Mouse (Mus musculus): ENCODE measurements around the gene D2hgdh. TPM values are rescaled to one million over a fixed set of nuclear protein-coding genes. Genes with fewer than 3 reads are reported as not detected.
A peak's percentile ranks its signal among the peaks of the same experiment; 100 is the strongest.

D2hgdh gene
- polyA plus RNA-seq, 1 experiment from 2014 or later: 11.9 TPM

DNA sequence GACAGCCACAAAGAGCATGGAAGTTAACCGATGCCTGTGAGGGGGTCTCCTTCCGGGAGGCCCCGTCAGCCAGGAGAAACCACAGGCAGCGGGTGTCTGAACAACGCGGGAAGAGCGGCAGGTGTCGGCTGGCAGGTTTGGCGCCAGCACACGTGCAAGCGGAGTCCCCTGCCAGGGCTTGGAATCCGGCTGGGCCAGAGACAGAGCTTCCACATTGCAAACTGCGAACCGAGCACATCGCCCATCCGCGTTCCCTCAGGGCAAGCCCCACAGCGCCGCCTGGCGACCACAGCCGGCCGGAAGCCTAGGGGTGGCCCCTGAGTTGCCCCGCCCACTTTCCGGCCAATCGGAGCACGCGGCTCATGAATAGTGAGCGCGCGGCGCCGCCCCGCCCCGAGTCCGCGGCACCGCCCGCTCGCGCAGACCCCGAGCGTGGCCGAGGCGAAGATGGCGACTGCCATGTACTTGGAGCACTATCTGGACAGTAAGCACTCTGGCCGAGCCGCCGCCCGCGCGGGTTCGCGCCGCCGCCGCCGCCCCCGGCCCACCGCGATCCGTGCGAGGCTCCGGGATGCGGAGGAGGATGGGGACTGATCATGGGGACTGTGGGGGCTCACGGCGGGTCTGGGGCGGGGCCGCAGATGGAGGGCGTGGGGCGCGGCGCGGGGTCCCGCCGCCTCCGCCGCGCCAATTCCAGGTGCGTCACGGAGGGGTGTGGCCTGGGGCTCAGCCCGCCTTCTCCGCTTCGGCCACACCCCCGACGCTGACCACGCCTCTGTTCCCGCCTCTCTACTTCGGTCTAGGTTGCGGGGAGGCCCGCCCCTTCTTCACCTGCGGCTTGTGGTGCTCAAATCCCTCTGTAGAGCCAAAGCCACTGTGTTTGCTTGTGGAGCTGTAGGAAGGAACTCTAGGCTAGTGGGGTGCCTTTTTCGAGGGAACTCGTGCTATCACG is 20.9 kb upstream of the D2hgdh start, which contains the start of gene Ing5:
Gene Ing5, plus strand, starts transcription at position 410 of the 952 bp plus-strand sequence.
- Histone ChIP-seq H3K36me3 (ENCODE audit: control insufficient read depth, insufficient read depth, low read length) (peaks cover 10% of the 10 kb centered on the region), H3K27ac (ENCODE audit: low read depth, low read length) (peak within 1 kb of the TSS; percentile 94), H3K9ac (ENCODE audit: low read depth, low read length) (peak within 1 kb of the TSS; percentile 83), H3K9me3 (ENCODE audit: control insufficient read depth, low read length) (no peaks in the 10 kb centered on the region), H3K4me2 (replicated peaks; ENCODE audit: low read depth, low read length) (peak within 1 kb of the TSS; percentile 74), H3K4me1 (replicated peaks; ENCODE audit: control insufficient read depth, insufficient read depth, low read length) (no peaks in the 10 kb centered on the region; the same call in 1 of the 2 replicates), H3K4me3 (ENCODE audit: low read depth, low read length) (peak within 1 kb of the TSS; percentile 82), H3K27me3 (ENCODE audit: control insufficient read depth, insufficient read depth, low read length) (no peaks in the 10 kb centered on the region)
- whole genome bisulfite sequencing: under 1% methylated on average over 93 of the region's 94 CpGs
- DNase-seq (ENCODE audit: low spot score) (peak; percentile 100), ATAC-seq (ENCODE audit: low FRiP score) (peak; percentile 93)

- H3K27me3 ChIP-seq (ENCODE audit: control insufficient read depth, insufficient read depth, low read length): no peaks in the 10 kb centered on the region
- peak overlapping the region; percentile 82 for H3K4me3 ChIP-seq (ENCODE audit: low read depth, low read length)
- peak overlapping the region; percentile 74 for H3K4me2 ChIP-seq (replicated peaks; ENCODE audit: low read depth, low read length)
- H3K9me3 ChIP-seq (ENCODE audit: control insufficient read depth, low read length): no peaks in the 10 kb centered on the region
- H3K27ac ChIP-seq (ENCODE audit: low read depth, low read length): no peak overlapping the region
- H3K4me1 ChIP-seq (replicated peaks; ENCODE audit: control insufficient read depth, insufficient read depth, low read length): no peaks in the 10 kb centered on the region; the same call in 1 of the 2 replicates
- H3K9ac ChIP-seq (ENCODE audit: low read depth, low read length): peak overlapping the region; percentile 83; the same call in 1 of the 2 replicates
- 87% methylated on average over 4 of the region's 4 CpGs for WGBS
- DNase-seq (ENCODE audit: low spot score): no peak
- ATAC-seq (ENCODE audit: low FRiP score): no peak
- peaks cover 12% of the 10 kb centered on the region for H3K36me3 ChIP-seq (ENCODE audit: control insufficient read depth, insufficient read depth, low read length)
Measured at GRCm38 (mm10) chr1:93804818-93805217, 19.9 kb upstream of the D2hgdh start.

DNA sequence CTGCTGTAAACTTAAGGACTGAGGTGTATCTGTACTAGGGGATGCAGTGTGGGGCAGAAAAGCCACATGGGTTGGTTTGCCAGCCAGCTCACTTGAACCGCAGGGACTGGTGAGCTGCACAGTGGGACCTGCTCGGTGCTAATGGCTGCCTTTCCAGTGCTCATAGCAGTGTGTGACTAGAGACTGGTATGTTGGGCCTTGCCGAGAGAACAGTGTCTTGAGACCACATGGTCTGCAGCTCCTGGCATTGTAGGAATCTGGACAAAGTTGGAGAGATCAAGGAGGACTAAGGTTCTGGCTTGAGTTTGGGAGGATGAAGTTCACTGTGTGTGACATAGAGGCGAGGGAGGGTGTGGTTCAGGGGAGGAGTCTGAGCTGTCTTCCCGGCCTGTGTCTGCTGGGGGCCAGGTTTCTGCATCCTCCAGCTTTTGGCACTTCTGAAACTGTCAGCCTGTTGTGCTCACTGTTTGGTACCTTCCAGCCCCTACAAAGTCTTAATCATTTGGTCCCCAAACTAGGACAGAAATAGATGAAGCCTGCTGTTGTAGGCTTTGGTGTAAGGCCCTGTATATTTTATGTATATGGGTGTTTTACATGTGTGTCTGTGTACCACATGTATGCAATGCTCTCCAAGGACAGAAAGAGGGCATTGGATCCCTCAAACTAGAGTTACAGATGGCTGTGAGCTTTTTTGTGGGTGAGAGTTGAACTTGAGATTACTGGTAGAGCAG is 19.3 kb upstream of the D2hgdh start:
- no peaks in the 10 kb centered on the region for H3K9me3 ChIP-seq (ENCODE audit: control insufficient read depth, low read length)
- no peaks in the 10 kb centered on the region for H3K27me3 ChIP-seq (ENCODE audit: control insufficient read depth, insufficient read depth, low read length)
- H3K4me2 ChIP-seq (replicated peaks; ENCODE audit: low read depth, low read length): no peak overlapping the region
- no peak overlapping the region for H3K27ac ChIP-seq (ENCODE audit: low read depth, low read length)
- H3K4me1 ChIP-seq (replicated peaks; ENCODE audit: control insufficient read depth, insufficient read depth, low read length): no peaks in the 10 kb centered on the region; the same call in 1 of the 2 replicates
- ATAC-seq (ENCODE audit: low FRiP score) (no peak), DNase-seq (ENCODE audit: low spot score) (no peak)
- H3K9ac ChIP-seq (ENCODE audit: low read depth, low read length): no peak overlapping the region
- 82% methylated on average over 5 of the region's 5 CpGs for WGBS
- H3K36me3 ChIP-seq (ENCODE audit: control insufficient read depth, insufficient read depth, low read length): peaks cover 12% of the 10 kb centered on the region
- no peak overlapping the region for H3K4me3 ChIP-seq (ENCODE audit: low read depth, low read length)

DNA sequence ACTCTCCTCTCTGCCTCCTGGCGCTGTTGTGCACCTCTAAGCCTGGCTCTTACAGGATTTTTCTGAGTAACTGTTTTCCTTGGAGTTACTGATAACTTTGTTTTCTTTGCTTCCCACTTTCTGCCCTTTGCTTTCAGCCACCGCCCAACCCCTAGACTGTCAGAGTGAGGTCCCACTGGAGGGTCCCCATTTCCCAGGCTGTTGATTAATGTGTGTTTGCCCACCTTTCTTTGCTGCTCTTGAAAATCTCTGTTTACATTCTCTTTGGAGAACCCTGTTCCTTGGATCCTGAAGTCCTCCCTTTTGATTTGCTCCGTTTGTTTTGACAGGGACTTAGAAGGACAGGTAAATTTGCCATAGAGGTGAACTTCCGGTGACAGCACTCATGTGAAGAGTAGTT is 15.8 kb upstream of the D2hgdh start:
- H3K4me2 ChIP-seq (replicated peaks; ENCODE audit: low read depth, low read length): no peak overlapping the region
- peaks cover 14% of the 10 kb centered on the region for H3K36me3 ChIP-seq (ENCODE audit: control insufficient read depth, insufficient read depth, low read length)
- no peak overlapping the region for H3K4me3 ChIP-seq (ENCODE audit: low read depth, low read length)
- no peaks in the 10 kb centered on the region for H3K27me3 ChIP-seq (ENCODE audit: control insufficient read depth, insufficient read depth, low read length)
- no peak for DNase-seq (ENCODE audit: low spot score)
- 90% methylated on average over 4 of the region's 4 CpGs for WGBS
- no peak overlapping the region for H3K9ac ChIP-seq (ENCODE audit: low read depth, low read length)
- H3K4me1 ChIP-seq (replicated peaks; ENCODE audit: control insufficient read depth, insufficient read depth, low read length): no peaks in the 10 kb centered on the region
- no peaks in the 10 kb centered on the region for H3K9me3 ChIP-seq (ENCODE audit: control insufficient read depth, low read length)
- no peak for ATAC-seq (ENCODE audit: low FRiP score)
- no peak overlapping the region for H3K27ac ChIP-seq (ENCODE audit: low read depth, low read length)

- Histone ChIP-seq H3K9me3 (ENCODE audit: control insufficient read depth, low read length) (no peaks in the 10 kb centered on the region), H3K4me1 (replicated peaks; ENCODE audit: control insufficient read depth, insufficient read depth, low read length) (no peaks in the 10 kb centered on the region), H3K27me3 (ENCODE audit: control insufficient read depth, insufficient read depth, low read length) (no peaks in the 10 kb centered on the region), H3K4me2 (replicated peaks; ENCODE audit: low read depth, low read length) (no peak overlapping the region), H3K36me3 (ENCODE audit: control insufficient read depth, insufficient read depth, low read length) (peaks cover 14% of the 10 kb centered on the region), H3K27ac (ENCODE audit: low read depth, low read length) (no peak overlapping the region), H3K9ac (ENCODE audit: low read depth, low read length) (no peak overlapping the region), H3K4me3 (ENCODE audit: low read depth, low read length) (no peak overlapping the region)
- WGBS: 94% methylated on average over 3 of the region's 3 CpGs
- ATAC-seq (ENCODE audit: low FRiP score): no peak
- no peak for DNase-seq (ENCODE audit: low spot score)
Measured at GRCm38 (mm10) chr1:93810011-93810410, 14.7 kb upstream of the D2hgdh start.

DNA sequence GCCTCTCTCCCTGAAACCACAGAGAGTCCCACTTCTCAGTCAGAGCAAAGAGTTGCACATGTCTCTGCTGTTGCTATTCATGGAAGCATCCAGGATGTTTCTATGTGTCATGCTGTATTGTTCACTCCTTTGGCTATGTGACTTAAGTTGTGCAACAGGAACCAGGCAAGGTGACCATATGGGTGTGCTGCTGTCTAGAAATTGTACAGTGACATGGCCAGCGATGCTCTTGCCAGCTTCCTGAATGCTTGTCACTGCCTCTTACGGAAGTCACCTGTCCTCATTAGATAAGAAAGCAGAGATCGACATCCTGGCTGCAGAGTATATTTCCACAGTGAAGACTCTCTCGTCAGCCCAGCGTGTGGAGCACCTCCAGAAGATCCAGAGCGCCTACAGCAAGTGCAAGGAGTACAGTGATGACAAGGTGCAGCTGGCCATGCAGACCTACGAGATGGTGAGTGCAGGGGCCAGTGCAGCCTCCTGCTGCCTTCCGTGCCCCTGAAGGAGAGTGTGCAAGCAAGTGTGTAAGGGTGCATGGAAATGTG is 13.1 kb upstream of the D2hgdh start:
- H3K4me1 ChIP-seq (replicated peaks; ENCODE audit: control insufficient read depth, insufficient read depth, low read length): no peaks in the 10 kb centered on the region
- no peak overlapping the region for H3K4me3 ChIP-seq (ENCODE audit: low read depth, low read length)
- ATAC-seq (ENCODE audit: low FRiP score): no peak
- no peaks in the 10 kb centered on the region for H3K9me3 ChIP-seq (ENCODE audit: control insufficient read depth, low read length)
- peaks cover 16% of the 10 kb centered on the region for H3K36me3 ChIP-seq (ENCODE audit: control insufficient read depth, insufficient read depth, low read length)
- no peak overlapping the region for H3K27ac ChIP-seq (ENCODE audit: low read depth, low read length)
- no peaks in the 10 kb centered on the region for H3K27me3 ChIP-seq (ENCODE audit: control insufficient read depth, insufficient read depth, low read length)
- WGBS: 91% methylated on average over 8 of the region's 8 CpGs
- no peak overlapping the region for H3K4me2 ChIP-seq (replicated peaks; ENCODE audit: low read depth, low read length)
- no peak for DNase-seq (ENCODE audit: low spot score)
- H3K9ac ChIP-seq (ENCODE audit: low read depth, low read length): no peak overlapping the region

- Histone ChIP-seq H3K27me3 (ENCODE audit: control insufficient read depth, insufficient read depth, low read length) (no peaks in the 10 kb centered on the region), H3K4me3 (ENCODE audit: low read depth, low read length) (no peak overlapping the region), H3K9ac (ENCODE audit: low read depth, low read length) (no peak overlapping the region), H3K36me3 (ENCODE audit: control insufficient read depth, insufficient read depth, low read length) (peaks cover 12% of the 10 kb centered on the region; the same call in 1 of the 2 replicates), H3K4me1 (replicated peaks; ENCODE audit: control insufficient read depth, insufficient read depth, low read length) (no peaks in the 10 kb centered on the region), H3K9me3 (ENCODE audit: control insufficient read depth, low read length) (no peaks in the 10 kb centered on the region), H3K4me2 (replicated peaks; ENCODE audit: low read depth, low read length) (no peak overlapping the region), H3K27ac (ENCODE audit: low read depth, low read length) (no peak overlapping the region)
- no peak for DNase-seq (ENCODE audit: low spot score)
- no peak for ATAC-seq (ENCODE audit: low FRiP score)
- WGBS: 91% methylated on average over 8 of the region's 8 CpGs
Measured at GRCm38 (mm10) chr1:93817823-93818532, 6.7 kb upstream of the D2hgdh start.

- ATAC-seq (ENCODE audit: low FRiP score) (no peak), DNase-seq (ENCODE audit: low spot score) (no peak)
- no peak overlapping the region for H3K4me3 ChIP-seq (ENCODE audit: low read depth, low read length)
- no peaks in the 10 kb centered on the region for H3K4me1 ChIP-seq (replicated peaks; ENCODE audit: control insufficient read depth, insufficient read depth, low read length)
- no peak overlapping the region for H3K27ac ChIP-seq (ENCODE audit: low read depth, low read length)
- no peak overlapping the region for H3K4me2 ChIP-seq (replicated peaks; ENCODE audit: low read depth, low read length)
- 82% methylated on average over 7 of the region's 7 CpGs for WGBS
- H3K9me3 ChIP-seq (ENCODE audit: control insufficient read depth, low read length): no peaks in the 10 kb centered on the region
- no peaks in the 10 kb centered on the region for H3K27me3 ChIP-seq (ENCODE audit: control insufficient read depth, insufficient read depth, low read length)
- no peak overlapping the region for H3K9ac ChIP-seq (ENCODE audit: low read depth, low read length)
- H3K36me3 ChIP-seq (ENCODE audit: control insufficient read depth, insufficient read depth, low read length): peaks cover 12% of the 10 kb centered on the region; the same call in 1 of the 2 replicates
Measured at GRCm38 (mm10) chr1:93818722-93819121, 6.0 kb upstream of the D2hgdh start.

Data from hindbrain, embryonic 11.5 days (tissue).